Mouse (Mus musculus) midbrain, postnatal 0 days (tissue): Measurements from ENCODE around the gene Ntn3. TPM values are rescaled to one million over a fixed set of nuclear protein-coding genes. Genes with fewer than 3 reads are reported as not detected.

Experiments
- ATAC-seq: fragments of 200-750 bp; cut with Nextera tagmentation; 2 replicates; pipeline ENCODE4 v1.8.0; 2017; ENCODE audit warnings: moderate number of reproducible peaks, mild to moderate bottlenecking, moderate TSS enrichment, moderate library complexity; ENCODE audit not compliant: low FRiP score
- DNase-seq: peaks from one replicate; pipeline ENCODE4 v3.0.0-alpha.2; 2015; ENCODE audit warnings: low spot score
- H3K27ac ChIP-seq: fragments of 300-500 bp; sonication (generic); 2 replicates; pipeline ENCODE4 v1.5.1; 2014; ENCODE audit warnings: low read depth, mild to moderate bottlenecking, low read length, mixed read lengths
- H3K27me3 ChIP-seq: fragments of 300-500 bp; sonication (generic); 2 replicates; pipeline ENCODE4 v1.6.1; 2014; ENCODE audit warnings: low read length, control low read depth, mixed read lengths; ENCODE audit not compliant: insufficient read depth
- H3K36me3 ChIP-seq: fragments of 300-500 bp; sonication (generic); 2 replicates; pipeline ENCODE4 v1.6.1; 2014; ENCODE audit warnings: low read length, control low read depth, mixed read lengths; ENCODE audit not compliant: insufficient read depth
- H3K4me1 ChIP-seq: fragments of 300-500 bp; sonication (generic); 2 replicates; pipeline ENCODE4 v1.6.1; 2014; ENCODE audit warnings: mild to moderate bottlenecking, control low read depth, antibody characterized with exemption, low read length, mixed read lengths; ENCODE audit not compliant: insufficient read depth
- H3K4me2 ChIP-seq: fragments of 300-500 bp; sonication (generic); 2 replicates; pipeline ENCODE4 v1.6.1; 2014; ENCODE audit warnings: low read depth, mild to moderate bottlenecking, low read length, mixed read lengths; ENCODE audit not compliant: poor library complexity, severe bottlenecking
- H3K4me3 ChIP-seq: fragments of 300-500 bp; sonication (generic); 2 replicates; pipeline ENCODE4 v1.5.1; 2014; ENCODE audit warnings: low read depth, mild to moderate bottlenecking, low read length, moderate library complexity
- H3K9ac ChIP-seq: fragments of 300-500 bp; sonication (generic); replicated peaks from 2 replicates; pipeline ENCODE4 v1.6.1; 2014; ENCODE audit warnings: mild to moderate bottlenecking, low read length, moderate library complexity, mixed read lengths; ENCODE audit not compliant: poor library complexity, severe bottlenecking
- H3K9me3 ChIP-seq: fragments of 300-500 bp; sonication (generic); 2 replicates; pipeline ENCODE4 v1.6.1; 2016; ENCODE audit warnings: low read length, control low read depth
- CTCF ChIP-seq: IDR thresholded peaks from 2 replicates; pipeline ENCODE4 v1.5.1; 2016; ENCODE audit warnings: antibody characterized with exemption, mild to moderate bottlenecking
- WGBS: fragments of 180-500 bp; shearing (Covaris S2); extraction: QIAGEN DNeasy Blood & Tissue Kit; methylation state at CpG from one replicate; pipeline ENCODE4 v1.1.7; 2014; 5-methylcytosine and 5-hydroxymethylcytosine counted together
- polyA plus RNA-seq: library from polyadenylated mRNA; unstranded; fragments of >200 nt; fragmentation: Nextera tagmentation; extraction: Ambion mirVana; gene quantifications from 2 replicates; pipeline ENCODE4 v1.2.1, GENCODE M21; 2015
- total RNA-seq: library from RNA; depleted of rRNA; stranded (reverse); fragments of >200 nt; gene quantifications from 2 replicates; pipeline ENCODE4 v1.2.3, GENCODE M21; 2014

Ntn3 gene
- total and polyA plus RNA-seq, 2 experiments from 2014 or later, result 4.0 to 23.6 TPM

- Histone ChIP-seq H3K4me2 (peak within 1 kb of the TSS; percentile 94), H3K9me3 (no peaks in the 10 kb centered on the region), H3K27me3 (no peaks in the 10 kb centered on the region), H3K9ac (peak within 1 kb of the TSS; percentile 84), H3K27ac (peak within 1 kb of the TSS; percentile 74), H3K36me3 (peaks cover 10% of the 10 kb centered on the region), H3K4me3 (peak within 1 kb of the TSS; percentile 55), H3K4me1 (peaks cover 9% of the 10 kb centered on the region)
- WGBS, result 1% methylated on average over 47 of the region's 47 CpGs
- ATAC-seq (peak; percentile 86), DNase-seq (peak; percentile 97)
- no peak for TF ChIP-seq CTCF
Measured at GRCm38 (mm10) chr17:24163176-24163962, 46.0 kb downstream of the Ntn3 start, which contains the start of gene Amdhd2. Gene Amdhd2 (minus strand): TSS chr17:24163766.

- no peaks in the 10 kb centered on the region for H3K27me3 ChIP-seq
- no peak for DNase-seq
- peaks cover 6% of the 10 kb centered on the region for H3K4me1 ChIP-seq
- H3K9ac ChIP-seq, result peak overlapping the region; percentile 84
- H3K4me3 ChIP-seq, result peak overlapping the region; percentile 55
- 40% methylated on average over 17 of the region's 17 CpGs for WGBS
- H3K9me3 ChIP-seq, result no peaks in the 10 kb centered on the region
- peaks cover 12% of the 10 kb centered on the region for H3K36me3 ChIP-seq
- H3K27ac ChIP-seq, result peak overlapping the region; percentile 74
- peak overlapping the region; percentile 94 for H3K4me2 ChIP-seq
- TF ChIP-seq CTCF, result no peak
- no peak for ATAC-seq
Measured at GRCm38 (mm10) chr17:24162584-24163175, 46.7 kb downstream of the Ntn3 start.

- Histone ChIP-seq H3K4me3 (no peak overlapping the region), H3K27ac (no peak overlapping the region)
- WGBS, result 84% methylated on average over 5 of the region's 5 CpGs
Measured at GRCm38 (mm10) chr17:24161466-24161865, 47.9 kb downstream of the Ntn3 start.

GRCm38 (mm10) chr17:24157526-24157925, 51.8 kb downstream of the Ntn3 start:
- DNase-seq (no peak), ATAC-seq (no peak)
- peaks cover 16% of the 10 kb centered on the region for H3K36me3 ChIP-seq
- 94% methylated on average over 4 of the region's 4 CpGs for WGBS
- no peak overlapping the region for H3K27ac ChIP-seq
- H3K4me3 ChIP-seq, result no peak overlapping the region
- no peak overlapping the region for H3K9ac ChIP-seq
- H3K27me3 ChIP-seq, result no peaks in the 10 kb centered on the region
- peaks cover 1% of the 10 kb centered on the region for H3K4me1 ChIP-seq
- no peak overlapping the region for H3K4me2 ChIP-seq
- H3K9me3 ChIP-seq, result no peaks in the 10 kb centered on the region
- TF ChIP-seq CTCF, result no peak

More at GRCm38 (mm10) chr17:24161466-24161865, 47.9 kb downstream of the Ntn3 start:
- peaks cover 18% of the 10 kb centered on the region for H3K36me3 ChIP-seq
- H3K9me3 ChIP-seq, result no peaks in the 10 kb centered on the region
- no peak overlapping the region for H3K4me2 ChIP-seq
- no peak overlapping the region for H3K9ac ChIP-seq
- ATAC-seq (no peak), DNase-seq (no peak)
- H3K4me1 ChIP-seq, result peaks cover 6% of the 10 kb centered on the region
- H3K27me3 ChIP-seq, result no peaks in the 10 kb centered on the region
- no peak for TF ChIP-seq CTCF

- Histone ChIP-seq H3K4me1 (peaks cover 4% of the 10 kb centered on the region; the same call in 1 of the 2 replicates), H3K27ac (no peak overlapping the region), H3K4me2 (no peak overlapping the region), H3K27me3 (no peaks in the 10 kb centered on the region), H3K9me3 (no peaks in the 10 kb centered on the region), H3K9ac (no peak overlapping the region), H3K4me3 (no peak overlapping the region), H3K36me3 (peaks cover 16% of the 10 kb centered on the region)
- TF ChIP-seq CTCF, result no peak
- ATAC-seq, result no peak
- 91% methylated on average over 6 of the region's 6 CpGs for WGBS
- DNase-seq, result no peak
Measured at GRCm38 (mm10) chr17:24157121-24157520, 52.2 kb downstream of the Ntn3 start.

- no peak for ATAC-seq
- TF ChIP-seq CTCF, result no peak
- no peak for DNase-seq
- 85% methylated on average over 3 of the region's 3 CpGs for WGBS
- H3K27me3 ChIP-seq, result no peaks in the 10 kb centered on the region
- no peak overlapping the region for H3K4me3 ChIP-seq
- H3K27ac ChIP-seq, result no peak overlapping the region
- no peak overlapping the region for H3K9ac ChIP-seq
- peaks cover 16% of the 10 kb centered on the region for H3K36me3 ChIP-seq
- H3K9me3 ChIP-seq, result no peaks in the 10 kb centered on the region
- H3K4me1 ChIP-seq, result peaks cover 5% of the 10 kb centered on the region; the same call in 1 of the 2 replicates
- H3K4me2 ChIP-seq, result no peak overlapping the region
Measured at GRCm38 (mm10) chr17:24156394-24156793, 52.9 kb downstream of the Ntn3 start.
